9 mouse cellular contexts compared by ENCODE assay signal in genomic region chr3:28265656-28266055, GRCm38 (mm10). TPM values are rescaled to one million over a fixed set of nuclear protein-coding genes. Genes with fewer than 3 reads are reported as not detected.
A peak's percentile ranks its signal among the peaks of the same experiment; 100 is the strongest.
DNase-seq lines count a peak whose midpoint lies in the region; ATAC-seq lines count a peak whose summit lies in the region.
"Had no signal": no experiment of that assay in that cellular context is flagged by ENCODE, and none has a peak within 500 bp of the region (broad histone marks: within the 10 kb centered on the region; RNA-seq: fewer than 3 reads in every experiment).

No protein-coding gene starts in this region.

- peak overlapping the region; percentile 96 for H3K4me2 ChIP-seq in intestine, embryonic 14.5 days (ENCODE audit: low read length)
- H3K4me2 ChIP-seq in intestine, embryonic 16.5 days (ENCODE audit: low read depth, low read length): no peak overlapping the region
- H3K4me2 ChIP-seq in hindbrain, embryonic 13.5 days: peak overlapping the region; percentile 80
- peak overlapping the region; percentile 93 for H3K4me2 ChIP-seq in neural tube, embryonic 12.5 days (replicated peaks)

- no peaks in the 10 kb centered on the region for H3K9me3 ChIP-seq in intestine, embryonic 14.5 days (ENCODE audit: control insufficient read depth, low read length)
- H3K9me3 ChIP-seq in intestine, embryonic 16.5 days (ENCODE audit: control insufficient read depth, low read length): no peaks in the 10 kb centered on the region
- H3K9me3 ChIP-seq in hindbrain, embryonic 13.5 days: no peaks in the 10 kb centered on the region
- no peaks in the 10 kb centered on the region for H3K9me3 ChIP-seq in neural tube, embryonic 12.5 days

- H3K9ac ChIP-seq in intestine, embryonic 14.5 days (ENCODE audit: low read length): no peak overlapping the region
- no peak overlapping the region for H3K9ac ChIP-seq in intestine, embryonic 16.5 days (ENCODE audit: low read depth, low read length)
- peak overlapping the region; percentile 98 for H3K9ac ChIP-seq in hindbrain, embryonic 13.5 days
- H3K9ac ChIP-seq in neural tube, embryonic 12.5 days: peak overlapping the region; percentile 79

- no peak for DNase-seq in intestine, embryonic 14.5 days (ENCODE audit: low spot score)
- DNase-seq in cerebellum, adult 9-11 months: peak; percentile 86
- DNase-seq in adrenal gland, postnatal 14 days: no peak

- peaks cover 2% of the 10 kb centered on the region; the same call in 1 of the 2 replicates for H3K4me1 ChIP-seq in intestine, embryonic 14.5 days (replicated peaks; ENCODE audit: control insufficient read depth, insufficient read depth, low read length)
- peaks cover 10% of the 10 kb centered on the region for H3K4me1 ChIP-seq in intestine, embryonic 16.5 days (ENCODE audit: control insufficient read depth, insufficient read depth, low read length)
- H3K4me1 ChIP-seq in hindbrain, embryonic 13.5 days (replicated peaks): peaks cover 61% of the 10 kb centered on the region
- H3K4me1 ChIP-seq in neural tube, embryonic 12.5 days: peaks cover 13% of the 10 kb centered on the region

- no peak overlapping the region for H3K4me3 ChIP-seq in intestine, embryonic 14.5 days (ENCODE audit: low read depth, low read length)
- no peak overlapping the region for H3K4me3 ChIP-seq in intestine, embryonic 16.5 days (ENCODE audit: low read length)
- H3K4me3 ChIP-seq in hindbrain, embryonic 13.5 days: peak overlapping the region; percentile 82
- H3K4me3 ChIP-seq in neural tube, embryonic 12.5 days: peak overlapping the region; percentile 76
- H3K4me3 ChIP-seq: myocyte had no signal

- H3K27me3 ChIP-seq in intestine, embryonic 14.5 days (replicated peaks; ENCODE audit: control insufficient read depth, insufficient read depth, low read length): 0 out of 2 replicates have a peak, but pooled peaks cover 2% of the 10 kb centered on the region
- no peaks in the 10 kb centered on the region for H3K27me3 ChIP-seq in intestine, embryonic 16.5 days (replicated peaks; ENCODE audit: control insufficient read depth, insufficient read depth, low read length)
- H3K27me3 ChIP-seq in hindbrain, embryonic 13.5 days: no peaks in the 10 kb centered on the region
- H3K27me3 ChIP-seq in neural tube, embryonic 12.5 days (replicated peaks): no peaks in the 10 kb centered on the region

- H3K27ac ChIP-seq in intestine, embryonic 14.5 days (ENCODE audit: low read depth): no peak overlapping the region
- H3K27ac ChIP-seq in intestine, embryonic 16.5 days (ENCODE audit: low read length): no peak overlapping the region
- peak overlapping the region; percentile 97 for H3K27ac ChIP-seq in hindbrain, embryonic 13.5 days
- H3K27ac ChIP-seq in neural tube, embryonic 12.5 days: peak overlapping the region; percentile 7; the same call in 1 of the 2 replicates

- no peak for ATAC-seq in intestine, embryonic 14.5 days (replicated peaks; ENCODE audit: low FRiP score, low TSS enrichment, low read depth)
- ATAC-seq in intestine, embryonic 16.5 days: no peak
- no peak for ATAC-seq in hindbrain, embryonic 13.5 days (ENCODE audit: low FRiP score)
- no peak for ATAC-seq in neural tube, embryonic 12.5 days (ENCODE audit: low FRiP score, low read depth)
- no peak for ATAC-seq in inflammation-experienced regulatory T-cells, adult 6 months
- ATAC-seq in granulocyte monocyte progenitor cell, adult 5-6 weeks (replicated peaks; ENCODE audit: poor library complexity, severe bottlenecking): no peak

- no peaks in the 10 kb centered on the region for H3K36me3 ChIP-seq in intestine, embryonic 14.5 days (ENCODE audit: control insufficient read depth, insufficient read depth, low read length)
- H3K36me3 ChIP-seq in intestine, embryonic 16.5 days (ENCODE audit: control insufficient read depth, insufficient read depth, low read length): no peaks in the 10 kb centered on the region
- no peaks in the 10 kb centered on the region for H3K36me3 ChIP-seq in hindbrain, embryonic 13.5 days
- H3K36me3 ChIP-seq in neural tube, embryonic 12.5 days: no peaks in the 10 kb centered on the region

- 75% methylated on average over 5 of the region's 5 CpGs for WGBS in intestine, embryonic 14.5 days
- WGBS in intestine, embryonic 16.5 days: 75% methylated on average over 5 of the region's 5 CpGs
- 54% methylated on average over 5 of the region's 5 CpGs for WGBS in hindbrain, embryonic 13.5 days
- 69% methylated on average over 5 of the region's 5 CpGs for WGBS in neural tube, embryonic 12.5 days

RNA-seq across cellular contexts. Expression of gene Tnik, which starts 2.6 kb away (rescaled TPM):
- 16.1 TPM in 2 replicates for polyA plus RNA-seq in intestine, embryonic 14.5 days (2014; fragmentation: Nextera tagmentation; extraction: Ambion mirVana)
- polyA plus RNA-seq in intestine, embryonic 16.5 days (2015; fragmentation: Nextera tagmentation; extraction: Ambion mirVana): 11.5 and 12.5 TPM in 2 replicates
- 70.7 and 73.6 TPM in 2 replicates for polyA plus RNA-seq in hindbrain, embryonic 13.5 days (2015; fragmentation: Nextera tagmentation; extraction: Ambion mirVana)
- 46.0 and 50.6 TPM in 2 replicates for polyA plus RNA-seq in neural tube, embryonic 12.5 days (2016; fragmentation: Nextera tagmentation; extraction: Ambion mirVana)
- polyA plus RNA-seq in inflammation-experienced regulatory T-cells, adult 6 months (2017; shearing (Covaris generic)): 10 to 100 TPM; 41.3 to 66.3 (median 64.8) TPM
- 3.4 and 3.5 TPM in 2 replicates for total RNA-seq in granulocyte monocyte progenitor cell, adult 5-6 weeks (2014; fragmentation: Nextera tagmentation)
- total RNA-seq in granulocyte monocyte progenitor cell, adult 5-6 weeks (2017): 4.4 and 6.5 TPM in 2 replicates
- total RNA-seq in adrenal gland, postnatal 14 days (2021): 13.6 and 19.0 TPM in 2 replicates

Comparison
In these comparisons a context has a peak if more than half of its experiments do, and no peak if none do; other contexts are left out.
1. H3K27ac ChIP-seq: peak in hindbrain, embryonic 13.5 days (single experiment) and neural tube, embryonic 12.5 days (single experiment); none in intestine, embryonic 14.5 days (single experiment) and intestine, embryonic 16.5 days (single experiment).
2. H3K4me3 ChIP-seq: peak in hindbrain, embryonic 13.5 days (single experiment) and neural tube, embryonic 12.5 days (single experiment); none in intestine, embryonic 14.5 days (single experiment) and intestine, embryonic 16.5 days (single experiment).
3. H3K9ac ChIP-seq: peak in hindbrain, embryonic 13.5 days (single experiment) and neural tube, embryonic 12.5 days (single experiment); none in intestine, embryonic 14.5 days (single experiment) and intestine, embryonic 16.5 days (single experiment).